Mouse (Mus musculus) heart, embryonic 15.5 days (tissue): ENCODE results near the gene Gm21788. TPM values are rescaled to one million over a fixed set of nuclear protein-coding genes. Genes with fewer than 3 reads are reported as not detected.
"Not testable (repeated sequence)": the region's sequence is repeated elsewhere in the genome, so short reads cannot be mapped to it uniquely, and the experiment has no call there.

Source experiments
- ATAC-seq: fragments of 200-750 bp; cut with Nextera tagmentation; replicated peaks from 2 replicates; pipeline ENCODE4 v1.8.0; 2017; ENCODE audit warnings: low read depth, moderate TSS enrichment; ENCODE audit not compliant: insufficient number of reproducible peaks, insufficient read depth, low FRiP score
- H3K27ac ChIP-seq: fragments of 300-500 bp; sonication (generic); 2 replicates; pipeline ENCODE4 v1.5.1; 2015; ENCODE audit warnings: mild to moderate bottlenecking, inconsistent platforms
- H3K27me3 ChIP-seq: fragments of 300-500 bp; sonication (generic); 2 replicates; pipeline ENCODE4 v1.6.1; 2015; ENCODE audit warnings: inconsistent platforms
- H3K36me3 ChIP-seq: fragments of 300-500 bp; sonication (generic); 2 replicates; pipeline ENCODE4 v1.6.1; 2015; ENCODE audit warnings: mild to moderate bottlenecking, inconsistent platforms
- H3K4me1 ChIP-seq: fragments of 300-500 bp; sonication (generic); replicated peaks from 2 replicates; pipeline ENCODE4 v1.6.1; 2015; ENCODE audit warnings: inconsistent platforms
- H3K4me2 ChIP-seq: fragments of 300-500 bp; sonication (generic); 2 replicates; pipeline ENCODE4 v1.6.1; 2015; ENCODE audit warnings: inconsistent platforms, mild to moderate bottlenecking, moderate library complexity
- H3K4me3 ChIP-seq: fragments of 300-500 bp; sonication (generic); 2 replicates; pipeline ENCODE4 v1.5.1; 2015; ENCODE audit warnings: mild to moderate bottlenecking, inconsistent platforms
- H3K9ac ChIP-seq: fragments of 300-500 bp; sonication (generic); 2 replicates; pipeline ENCODE4 v1.6.1; 2015; ENCODE audit warnings: mild to moderate bottlenecking, inconsistent platforms
- H3K9me3 ChIP-seq: fragments of 300-500 bp; sonication (generic); replicated peaks from 2 replicates; pipeline ENCODE4 v1.6.1; 2016; ENCODE audit warnings: inconsistent platforms
- WGBS: fragments of 180-500 bp; shearing (Covaris S2); methylation state at CpG from one replicate; pipeline ENCODE4 v1.1.7; 2015; ENCODE audit warnings: mixed read lengths; 5-methylcytosine and 5-hydroxymethylcytosine counted together
- polyA plus RNA-seq: library from polyadenylated mRNA; unstranded; fragments of >200 nt; fragmentation: Nextera tagmentation; extraction: Ambion mirVana; gene quantifications from 2 replicates; pipeline ENCODE4 v1.2.1, GENCODE M21; 2015

Gene Gm21788
- polyA plus RNA-seq = not detected in 2 replicates

- not testable (repeated sequence) for ATAC-seq, H3K4me1 ChIP-seq, H3K4me2 ChIP-seq, H3K9ac ChIP-seq, H3K4me3 ChIP-seq, H3K27ac ChIP-seq, H3K36me3 ChIP-seq, H3K9me3 ChIP-seq, H3K27me3 ChIP-seq
- WGBS = no CpG with 5 or more reads among the region's 3 CpGs
Measured at GRCm38 (mm10) chrY:7404710-7405109, at the start of gene Gm21788. Gm21788 (plus strand) TSS chrY:7405010.

Other genes with a start within 250 kb of the Gm21788 start
- gene Gm21244, start 235.7 kb upstream of the Gm21788 start, polyA plus RNA-seq = not detected in 2 replicates
- gene Gm28998, start 151.2 kb upstream of the Gm21788 start, polyA plus RNA-seq = not detected in 2 replicates
- not detected in 2 replicates for gene Gm20826, start 233.5 kb downstream of the Gm21788 start, polyA plus RNA-seq